Mouse (Mus musculus): ENCODE measurements around the gene Glra1.
"Not testable (repeated sequence)": the region's sequence is repeated elsewhere in the genome, so short reads cannot be mapped to it uniquely, and the experiment has no call there.

The Glra1 gene

DNA sequence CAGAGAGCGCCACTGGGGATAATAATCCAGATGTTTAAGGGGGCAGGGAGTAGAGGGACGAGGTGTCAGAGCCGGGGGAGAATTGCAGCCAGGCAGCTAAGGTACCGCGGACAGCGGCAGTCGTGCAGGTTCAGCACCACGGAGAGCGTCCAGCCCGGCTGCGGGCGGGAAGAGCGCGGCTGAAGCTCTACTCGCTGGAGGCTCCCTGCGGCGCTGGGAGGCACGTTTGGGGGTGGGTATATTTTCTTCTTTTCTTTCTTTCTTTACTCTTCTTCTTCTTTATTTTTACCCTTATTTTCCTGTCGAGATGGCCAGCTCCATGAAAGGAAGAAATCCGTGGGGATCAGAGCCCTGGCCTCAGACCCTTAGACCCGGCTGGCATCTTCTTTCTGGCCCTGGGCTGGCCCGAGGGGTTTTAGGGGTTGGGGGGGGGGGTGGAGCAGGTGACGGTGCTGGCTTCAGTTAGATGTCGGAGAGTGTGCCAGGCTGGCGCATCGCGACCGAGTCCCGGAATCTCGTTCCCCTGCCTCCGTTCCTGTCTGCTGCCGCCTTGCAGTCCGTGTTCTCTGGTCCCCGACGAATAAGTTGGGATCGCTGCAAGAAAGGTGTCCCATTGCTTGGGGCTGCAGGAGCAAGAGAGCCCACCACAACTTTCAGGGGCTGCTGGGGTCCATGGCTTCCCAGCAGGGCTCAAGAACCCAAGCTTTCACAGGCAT is at the start of gene Glra1:
Gene Glra1, minus strand, starts transcription at position 391 of the 716 bp plus-strand sequence.
- Histone ChIP-seq H3K9me3 (ENCODE audit: low read length) (no peaks in the 10 kb centered on the region), H3K4me1 (replicated peaks; ENCODE audit: low read depth, low read length) (peaks cover 15% of the 10 kb centered on the region), H3K36me3 (ENCODE audit: insufficient read depth, low read length) (no peaks in the 10 kb centered on the region), H3K27me3 (ENCODE audit: insufficient read depth, low read length) (peaks cover 60% of the 10 kb centered on the region), H3K4me3 (replicated peaks; ENCODE audit: low read length) (peak within 1 kb of the TSS; percentile 75)
- TF ChIP-seq NANOG (IDR thresholded peaks at IDR 0.05; ENCODE audit: borderline replicate concordance, low read length) (no peak), CTCF (conservative IDR thresholded peaks at IDR 0.05; ENCODE audit: low read length) (no peak), POU5F1 (IDR thresholded peaks at IDR 0.05; ENCODE audit: borderline replicate concordance, low read length) (no peak)

DNA sequence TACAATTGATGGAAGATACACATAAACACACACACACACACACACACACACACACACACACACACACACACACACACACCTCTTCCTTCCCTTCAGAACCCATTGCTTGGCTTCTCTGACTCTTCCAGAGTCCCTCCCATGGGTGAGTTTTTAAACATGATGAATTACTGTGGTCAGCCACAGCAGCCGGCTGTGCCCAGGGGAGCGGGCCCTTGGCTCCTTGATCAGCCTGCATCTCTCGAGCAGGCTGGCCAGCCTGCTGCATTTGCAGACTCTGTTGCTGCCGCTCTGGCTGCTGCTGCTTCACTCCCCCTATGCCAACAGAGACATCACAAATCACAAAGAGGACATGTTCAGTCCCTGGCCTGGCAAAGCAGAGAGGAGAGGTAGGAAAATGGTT is 29.0 kb upstream of the Glra1 start:
- TF ChIP-seq NANOG (IDR thresholded peaks at IDR 0.05; ENCODE audit: borderline replicate concordance, low read length): no peak
- TF ChIP-seq POU5F1 (IDR thresholded peaks at IDR 0.05; ENCODE audit: borderline replicate concordance, low read length): no peak
- TF ChIP-seq CTCF (conservative IDR thresholded peaks at IDR 0.05; ENCODE audit: low read length): no peak
- H3K27me3 ChIP-seq (ENCODE audit: insufficient read depth, low read length): peaks cover 3% of the 10 kb centered on the region; the same call in 1 of the 2 replicates
- H3K36me3 ChIP-seq (ENCODE audit: insufficient read depth, low read length): no peaks in the 10 kb centered on the region
- no peak overlapping the region for H3K4me3 ChIP-seq (replicated peaks; ENCODE audit: low read length)
- H3K9me3 ChIP-seq (ENCODE audit: low read length): no peaks in the 10 kb centered on the region
- H3K4me1 ChIP-seq (replicated peaks; ENCODE audit: low read depth, low read length): no peaks in the 10 kb centered on the region

DNA sequence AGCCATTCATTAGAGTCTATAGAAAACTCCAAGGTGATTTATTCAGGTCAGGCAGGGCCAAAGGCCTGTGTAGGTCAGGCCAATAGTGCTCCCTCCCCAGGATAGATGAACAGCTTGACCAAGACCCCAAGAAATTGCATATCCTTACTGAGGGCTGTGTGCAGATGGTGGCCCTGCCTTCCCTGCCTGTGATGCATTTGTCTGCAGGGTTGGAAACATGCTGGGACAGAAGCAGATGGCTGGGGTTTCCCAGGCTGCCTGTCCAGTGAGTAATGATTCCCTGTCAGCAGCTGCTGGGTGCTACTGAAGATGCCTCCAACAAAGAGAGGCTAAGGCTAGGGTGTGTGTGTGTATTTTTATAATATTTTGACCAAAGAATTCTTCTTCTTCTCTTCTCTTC is 25.9 kb upstream of the Glra1 start:
- TF ChIP-seq NANOG (IDR thresholded peaks at IDR 0.05; ENCODE audit: borderline replicate concordance, low read length) (no peak), POU5F1 (IDR thresholded peaks at IDR 0.05; ENCODE audit: borderline replicate concordance, low read length) (no peak), CTCF (conservative IDR thresholded peaks at IDR 0.05; ENCODE audit: low read length) (no peak)
- H3K9me3 ChIP-seq (ENCODE audit: low read length): no peaks in the 10 kb centered on the region
- no peak overlapping the region for H3K4me3 ChIP-seq (replicated peaks; ENCODE audit: low read length)
- H3K4me1 ChIP-seq (replicated peaks; ENCODE audit: low read depth, low read length): no peaks in the 10 kb centered on the region
- no peaks in the 10 kb centered on the region for H3K36me3 ChIP-seq (ENCODE audit: insufficient read depth, low read length)
- H3K27me3 ChIP-seq (ENCODE audit: insufficient read depth, low read length): peaks cover 3% of the 10 kb centered on the region; the same call in 1 of the 2 replicates

DNA sequence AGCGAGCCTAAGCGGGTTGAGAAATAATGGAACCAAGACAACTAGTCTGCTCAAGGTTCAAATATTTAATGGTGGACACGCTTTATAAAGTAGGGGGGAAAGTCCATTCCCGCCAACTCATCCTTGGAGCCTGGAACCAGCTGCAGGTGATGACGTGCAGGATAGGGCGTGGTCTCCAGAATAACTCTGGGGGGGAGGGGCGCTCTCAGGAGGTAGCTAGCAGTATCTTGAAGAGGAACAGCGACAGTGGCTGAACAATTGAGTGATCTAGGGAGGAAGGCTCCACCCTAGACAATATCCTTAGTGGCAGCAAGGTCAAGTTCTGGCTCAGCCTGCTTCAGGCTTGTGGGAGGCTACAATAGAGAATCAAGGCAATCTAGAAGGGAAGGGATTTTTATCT is 6.6 kb upstream of the Glra1 start:
- H3K27me3 ChIP-seq (ENCODE audit: insufficient read depth, low read length); H3K4me1 ChIP-seq (replicated peaks; ENCODE audit: low read depth, low read length); H3K36me3 ChIP-seq (ENCODE audit: insufficient read depth, low read length); H3K9me3 ChIP-seq (ENCODE audit: low read length): not testable (repeated sequence)
- H3K4me3 ChIP-seq (replicated peaks; ENCODE audit: low read length): peak overlapping the region; percentile 45; the same call in 1 of the 2 replicates

DNA sequence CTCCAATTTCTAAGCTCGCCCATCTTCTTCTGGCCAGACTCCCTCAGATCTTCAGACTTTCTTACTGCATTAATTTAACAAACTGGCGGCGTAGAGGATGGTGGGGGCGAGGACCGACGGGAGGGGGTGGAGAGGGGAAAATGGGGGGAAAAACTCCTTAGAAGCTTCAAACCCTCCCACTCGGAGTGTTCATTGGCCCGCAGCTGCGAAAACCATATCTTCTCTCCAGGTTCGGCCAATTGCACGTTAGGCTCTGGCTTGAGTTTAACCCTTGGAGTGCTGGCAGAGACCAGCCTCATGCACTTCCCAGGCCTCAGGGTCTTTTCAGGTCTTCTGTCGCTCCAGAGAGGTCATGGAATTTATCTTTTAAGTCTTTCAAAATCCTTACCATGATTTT is 524 bp upstream of the Glra1 start:
- TF ChIP-seq POU5F1 (IDR thresholded peaks at IDR 0.05; ENCODE audit: borderline replicate concordance, low read length): no peak
- TF ChIP-seq CTCF (conservative IDR thresholded peaks at IDR 0.05; ENCODE audit: low read length): no peak
- no peak for TF ChIP-seq NANOG (IDR thresholded peaks at IDR 0.05; ENCODE audit: borderline replicate concordance, low read length)
- peak overlapping the region; percentile 75 for H3K4me3 ChIP-seq (replicated peaks; ENCODE audit: low read length)

DNA sequence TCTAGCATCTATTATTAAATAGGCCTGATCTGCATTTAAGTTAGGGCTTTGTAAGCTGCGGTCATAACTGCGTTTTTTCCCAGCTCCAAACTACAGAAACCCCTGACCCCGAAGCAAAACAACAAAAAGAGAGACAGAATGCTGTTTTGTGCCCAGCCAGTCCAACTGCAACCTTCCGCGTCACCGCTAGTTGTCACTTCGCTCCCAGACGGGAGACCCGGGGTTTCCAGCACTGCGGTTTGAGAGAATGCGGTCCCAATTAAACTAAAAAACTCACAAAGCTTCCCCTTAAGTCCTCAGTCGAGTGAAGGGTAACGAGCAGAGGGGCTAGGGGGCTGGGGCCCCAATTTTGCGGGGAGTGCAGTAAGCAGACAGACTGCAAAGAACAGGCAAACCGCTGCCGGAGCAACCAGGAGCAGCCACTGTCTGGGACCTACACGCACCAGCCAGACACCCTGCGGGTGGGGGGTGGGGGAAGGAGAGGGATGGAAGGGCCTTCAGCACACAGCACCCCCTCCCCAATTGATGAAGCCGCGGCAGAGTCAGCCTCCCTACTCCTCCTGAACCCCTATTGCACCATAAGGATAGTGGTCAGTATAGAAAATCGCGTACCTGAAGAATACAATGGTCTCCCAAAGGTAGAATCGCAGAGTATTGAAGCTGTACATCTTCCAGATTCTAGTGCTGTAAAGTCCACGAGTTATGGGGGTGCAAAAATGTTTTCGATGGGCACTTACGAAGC is 761 bp downstream of the Glra1 start:
- TF ChIP-seq NANOG (IDR thresholded peaks at IDR 0.05; ENCODE audit: borderline replicate concordance, low read length) (no peak), CTCF (conservative IDR thresholded peaks at IDR 0.05; ENCODE audit: low read length) (peak; percentile 42)
- peak overlapping the region; percentile 75 for H3K4me3 ChIP-seq (replicated peaks; ENCODE audit: low read length)
- no peaks in the 10 kb centered on the region for H3K9me3 ChIP-seq (ENCODE audit: low read length)
- H3K27me3 ChIP-seq (ENCODE audit: insufficient read depth, low read length): peaks cover 60% of the 10 kb centered on the region
- H3K36me3 ChIP-seq (ENCODE audit: insufficient read depth, low read length): no peaks in the 10 kb centered on the region
- peaks cover 16% of the 10 kb centered on the region for H3K4me1 ChIP-seq (replicated peaks; ENCODE audit: low read depth, low read length)

More for the DNA sequence above, 524 bp upstream of the Glra1 start:
- H3K9me3 ChIP-seq (ENCODE audit: low read length): no peaks in the 10 kb centered on the region
- no peaks in the 10 kb centered on the region for H3K36me3 ChIP-seq (ENCODE audit: insufficient read depth, low read length)
- peaks cover 15% of the 10 kb centered on the region for H3K4me1 ChIP-seq (replicated peaks; ENCODE audit: low read depth, low read length)
- peaks cover 57% of the 10 kb centered on the region for H3K27me3 ChIP-seq (ENCODE audit: insufficient read depth, low read length)

DNA sequence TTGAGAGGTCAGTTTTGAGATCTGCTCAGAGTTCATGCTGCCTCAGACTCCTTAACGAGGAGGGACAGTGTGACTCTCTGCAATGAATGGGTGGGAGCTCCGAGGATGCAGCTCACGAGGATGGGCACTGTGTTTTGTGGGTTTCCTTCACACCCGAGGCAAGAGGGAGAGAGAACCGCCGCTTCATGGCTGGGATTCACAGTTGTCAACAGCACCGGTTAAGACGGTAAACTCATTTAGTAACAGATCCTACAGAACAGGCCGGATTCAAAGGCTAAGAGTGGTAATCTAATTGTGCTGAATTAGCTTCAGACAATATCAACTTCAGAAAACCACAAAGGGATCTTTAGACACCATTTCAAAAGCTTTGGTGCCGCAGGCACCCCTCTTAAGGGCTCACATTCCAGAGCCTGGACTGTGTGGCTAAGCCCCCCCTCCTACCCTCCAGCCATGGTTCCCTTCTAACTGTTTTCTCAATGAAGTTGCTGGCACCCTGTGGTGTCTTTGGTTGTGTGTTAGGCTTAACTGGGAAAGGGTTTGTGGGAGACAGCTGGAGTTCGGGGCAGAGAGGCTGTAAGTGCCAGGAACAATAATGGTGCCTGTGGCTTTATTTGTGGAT is 6.4 kb downstream of the Glra1 start:
- Histone ChIP-seq H3K27me3 (ENCODE audit: insufficient read depth, low read length) (peaks cover 53% of the 10 kb centered on the region), H3K9me3 (ENCODE audit: low read length) (no peaks in the 10 kb centered on the region), H3K36me3 (ENCODE audit: insufficient read depth, low read length) (no peaks in the 10 kb centered on the region), H3K4me3 (replicated peaks; ENCODE audit: low read length) (no peak overlapping the region), H3K4me1 (replicated peaks; ENCODE audit: low read depth, low read length) (peaks cover 12% of the 10 kb centered on the region)
- TF ChIP-seq POU5F1 (IDR thresholded peaks at IDR 0.05; ENCODE audit: borderline replicate concordance, low read length): no peak
- no peak for TF ChIP-seq CTCF (conservative IDR thresholded peaks at IDR 0.05; ENCODE audit: low read length)
- TF ChIP-seq NANOG (IDR thresholded peaks at IDR 0.05; ENCODE audit: borderline replicate concordance, low read length): peak; percentile 10; the same call in 1 of the 2 replicates

DNA sequence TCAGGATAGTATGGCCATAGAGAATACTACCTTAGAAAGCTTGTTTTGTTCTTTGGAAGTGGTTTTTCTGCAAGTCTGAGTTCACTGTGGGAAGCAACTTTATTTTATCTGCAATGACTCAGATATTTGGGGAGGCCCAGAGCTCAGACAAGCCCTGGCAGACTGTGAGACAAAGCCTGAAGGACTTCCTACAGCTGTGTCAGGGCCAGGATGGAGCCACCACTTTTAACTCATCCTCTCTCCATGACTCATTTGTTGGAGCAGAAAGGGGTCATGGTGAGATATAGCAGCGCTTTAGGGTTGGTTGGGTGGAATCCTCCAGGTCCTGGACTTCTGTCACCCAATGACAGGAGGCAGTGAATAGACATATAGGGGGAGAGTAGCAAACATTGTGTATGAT is 12.3 kb downstream of the Glra1 start:
- no peaks in the 10 kb centered on the region for H3K36me3 ChIP-seq (ENCODE audit: insufficient read depth, low read length)
- no peaks in the 10 kb centered on the region for H3K9me3 ChIP-seq (ENCODE audit: low read length)
- H3K4me1 ChIP-seq (replicated peaks; ENCODE audit: low read depth, low read length): no peaks in the 10 kb centered on the region
- no peak for TF ChIP-seq NANOG (IDR thresholded peaks at IDR 0.05; ENCODE audit: borderline replicate concordance, low read length)
- no peak for TF ChIP-seq POU5F1 (IDR thresholded peaks at IDR 0.05; ENCODE audit: borderline replicate concordance, low read length)
- H3K4me3 ChIP-seq (replicated peaks; ENCODE audit: low read length): no peak overlapping the region
- H3K27me3 ChIP-seq (ENCODE audit: insufficient read depth, low read length): peaks cover 25% of the 10 kb centered on the region
